Mouse (Mus musculus): ENCODE results near the gene Ppm1d.

DNA sequence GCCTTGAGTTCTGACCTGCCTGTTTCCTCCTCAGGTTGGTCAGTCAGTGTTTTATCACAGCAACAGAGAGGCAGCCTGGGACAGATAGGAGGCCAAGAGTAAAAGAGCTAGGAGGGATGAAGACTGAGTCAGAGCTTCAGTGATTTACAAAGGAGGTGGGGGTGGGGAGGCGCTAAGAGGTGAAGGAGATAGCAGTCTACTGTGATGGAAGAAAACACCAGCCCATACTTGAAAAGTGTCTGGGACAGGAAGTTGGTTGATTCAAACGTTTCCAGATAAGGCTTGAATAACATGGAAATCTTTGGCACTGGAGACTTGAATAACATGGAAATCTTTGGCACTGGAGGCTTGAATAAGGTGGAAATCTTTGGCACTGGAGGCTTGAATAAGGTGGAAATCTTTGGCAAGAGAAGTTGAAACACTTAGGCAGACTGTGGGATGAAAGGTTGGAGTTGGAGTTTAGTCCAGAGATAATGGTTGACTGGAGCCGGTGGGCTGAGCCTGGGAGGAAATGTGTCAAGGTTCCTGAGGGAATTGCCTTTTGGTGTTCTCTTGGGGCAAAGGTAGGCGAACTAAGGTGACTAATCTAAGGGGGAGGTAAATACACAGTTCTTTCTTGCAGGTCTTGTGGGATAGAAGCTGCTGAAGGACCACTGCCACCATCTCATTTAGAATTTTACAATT is 4.3 kb upstream of the Ppm1d start:
- TF ChIP-seq CTCF (conservative IDR thresholded peaks at IDR 0.05; ENCODE audit: insufficient read depth, insufficient read length, low read depth, low read length), result no peak
- no peak for TF ChIP-seq POLR2A (IDR thresholded peaks at IDR 0.05; ENCODE audit: low read depth, low read length)

Measured in kidney, adult 2 months (tissue).